Mouse (Mus musculus) gastrocnemius, postnatal 36 days (tissue): Measurements from ENCODE around the gene Nup88. TPM values are rescaled to one million over a fixed set of nuclear protein-coding genes. Genes with fewer than 3 reads are reported as not detected.
"Not testable (repeated sequence)": the region's sequence is repeated elsewhere in the genome, so short reads cannot be mapped to it uniquely, and the experiment has no call there.

Source experiments
- DNase-seq, 2 experiments: peaks; one replicate each; pipeline ENCODE4 v3.0.0; 2022
- intact Hi-C: fragments of 180-260 bp; cut with DNase I; formaldehyde crosslinking; loops from one replicate; pipeline ENCODE4 v1.15.1; 2025
- total RNA-seq, 2 experiments: library from RNA; stranded (reverse); gene quantifications; 2 replicates each; pipeline ENCODE4 v1.2.3; 2021

Gene Nup88
- total RNA-seq, 2 experiments from 2014 or later = 26.5 to 32.2 TPM

DNA sequence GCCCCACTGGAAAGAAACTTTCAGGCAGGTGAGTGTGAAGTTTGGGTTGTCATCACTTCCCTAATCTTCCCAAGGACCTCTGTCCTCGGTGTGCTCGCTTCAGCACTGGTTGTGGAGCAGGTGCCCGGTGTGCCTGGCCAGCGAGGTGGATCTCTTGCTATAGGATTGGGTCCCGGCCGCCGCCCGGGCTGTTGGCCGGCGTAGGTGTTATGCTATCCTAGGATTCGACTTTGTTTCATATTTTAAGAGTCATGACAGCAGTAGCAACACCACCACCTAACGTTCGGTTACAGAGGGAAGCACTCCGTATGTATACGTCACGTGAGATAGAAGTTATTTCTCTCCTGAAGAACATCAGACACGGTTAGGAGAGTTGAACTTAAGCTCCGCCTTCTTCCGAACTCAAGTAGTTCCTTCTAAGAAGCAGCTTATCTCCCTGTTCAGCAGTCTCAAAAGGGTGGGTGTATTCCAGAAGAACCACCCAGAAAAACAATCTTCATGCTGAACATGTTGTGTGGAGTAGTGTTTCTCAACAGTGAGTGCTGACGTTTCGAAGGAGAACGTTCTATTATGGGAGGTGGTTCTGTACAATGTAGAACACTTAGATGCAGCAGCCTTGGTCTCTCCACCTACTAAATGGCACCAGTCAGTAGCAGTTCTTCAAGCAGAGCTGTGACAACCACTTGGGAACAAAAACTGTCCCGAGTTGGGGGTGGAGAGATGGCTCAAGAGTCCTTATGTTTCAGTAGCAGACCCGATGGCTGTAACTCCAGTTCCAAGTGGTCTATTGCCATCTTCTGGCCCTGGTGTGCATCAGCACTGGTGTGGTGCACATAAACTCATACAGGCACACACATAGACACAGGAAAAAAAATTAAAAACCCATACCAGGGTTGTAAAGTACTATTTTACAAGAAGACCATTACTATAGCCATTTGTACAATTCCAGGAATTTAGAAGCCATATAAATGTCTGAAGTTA, 1.1 kb upstream of the Nup88 start:
- intact Hi-C loops = no loop called here
- DNase-seq = no peak

- no peak for DNase-seq
- intact Hi-C loops = no loop called here
These were observed 440 bp downstream of the Nup88 start for GRCm38 (mm10) chr11:70969271-70969794.

- intact Hi-C loops = no loop called here
- DNase-seq = no peak
These were observed 5.4 kb downstream of the Nup88 start for GRCm38 (mm10) chr11:70964222-70964907.

DNA sequence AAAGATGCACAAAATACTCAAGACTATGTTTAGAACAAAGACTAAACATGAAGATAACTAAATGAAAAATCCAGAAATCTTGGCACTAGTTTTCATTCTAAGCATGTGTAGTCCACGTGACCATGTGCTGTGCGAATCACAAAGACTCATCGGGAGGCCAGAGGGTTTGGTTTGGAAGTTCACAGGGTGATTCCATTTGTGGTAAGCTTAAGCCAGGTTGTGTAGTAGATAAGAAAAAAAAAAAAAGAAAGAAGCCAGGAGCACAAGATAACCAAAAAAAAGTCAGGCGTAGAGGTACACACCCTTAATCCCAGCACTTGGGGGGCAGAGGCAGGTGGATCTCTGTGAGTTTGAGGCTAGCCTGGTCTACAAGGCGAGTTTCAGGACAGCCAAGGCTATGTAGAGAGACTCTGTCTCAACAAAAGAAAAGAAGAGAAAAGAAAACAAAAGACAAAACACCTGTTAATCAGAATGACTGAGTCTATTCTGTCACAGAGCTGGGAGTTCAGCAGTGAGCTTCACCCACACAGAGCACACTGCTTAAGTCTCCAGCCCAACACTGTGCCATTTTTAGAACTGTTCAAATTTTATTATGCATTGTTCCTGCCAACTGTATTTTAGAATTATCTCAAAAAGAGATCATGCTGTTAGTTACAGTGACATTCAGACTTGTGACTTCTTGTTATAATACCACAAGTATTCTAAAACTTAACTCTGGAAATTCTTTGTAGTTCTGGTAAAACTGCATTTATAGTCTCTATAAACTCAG, 8.8 kb downstream of the Nup88 start:
- intact Hi-C loops = no loop called here
- DNase-seq = no peak

- intact Hi-C loops = no loop called here
These were observed 15.1 kb downstream of the Nup88 start for GRCm38 (mm10) chr11:70954711-70955110.

GRCm38 (mm10) chr11:70944935-70945817, 24.6 kb downstream of the Nup88 start:
- intact Hi-C loops = no loop called here
- no peak for DNase-seq

More at GRCm38 (mm10) chr11:70954711-70955110, 15.1 kb downstream of the Nup88 start:
- DNase-seq = no peak

DNA sequence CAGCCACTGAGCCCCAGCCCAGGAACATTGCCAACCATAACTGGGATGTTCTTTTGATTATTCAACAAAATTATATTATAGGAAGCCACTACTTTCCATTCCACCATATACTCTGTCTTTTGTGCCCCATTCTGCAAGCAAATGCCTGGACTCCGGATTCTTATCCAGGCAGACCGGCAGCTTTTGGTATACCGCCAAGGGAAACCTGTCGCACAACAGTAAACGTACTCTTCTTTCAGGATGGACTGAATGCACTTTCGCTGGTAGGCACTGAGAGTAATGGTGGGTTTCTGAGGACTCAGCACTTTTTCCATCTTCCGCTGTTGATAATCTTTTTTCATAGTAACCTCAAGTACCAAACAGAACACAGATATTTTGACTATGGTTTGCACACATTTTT, 26.1 kb downstream of the Nup88 start:
- intact Hi-C loops = no loop called here
- DNase-seq = no peak

DNA sequence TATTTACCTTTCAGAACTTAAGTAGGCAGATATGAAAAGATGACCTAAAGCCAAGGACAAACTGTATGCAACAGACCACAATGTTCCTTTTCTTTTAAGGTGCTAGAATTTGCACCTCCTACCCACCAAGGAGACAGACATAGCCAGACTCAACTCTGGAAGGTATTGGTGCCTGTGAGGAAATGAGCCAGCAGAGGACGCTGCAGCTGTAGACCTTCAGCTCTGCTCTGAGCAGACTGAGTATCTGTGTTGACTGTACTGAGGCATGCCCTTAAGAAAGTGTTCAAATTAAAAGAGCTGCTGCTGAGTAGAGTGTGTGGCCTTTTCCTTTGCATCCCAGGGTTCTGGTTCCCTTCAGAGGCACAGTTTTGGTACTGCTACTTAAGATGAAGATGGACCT, 27.2 kb downstream of the Nup88 start:
- intact Hi-C loops = no loop called here
- DNase-seq = no peak

GRCm38 (mm10) chr11:70935316-70935715, 34.5 kb downstream of the Nup88 start:
- intact Hi-C loops = no loop called here
- DNase-seq = no peak

DNA sequence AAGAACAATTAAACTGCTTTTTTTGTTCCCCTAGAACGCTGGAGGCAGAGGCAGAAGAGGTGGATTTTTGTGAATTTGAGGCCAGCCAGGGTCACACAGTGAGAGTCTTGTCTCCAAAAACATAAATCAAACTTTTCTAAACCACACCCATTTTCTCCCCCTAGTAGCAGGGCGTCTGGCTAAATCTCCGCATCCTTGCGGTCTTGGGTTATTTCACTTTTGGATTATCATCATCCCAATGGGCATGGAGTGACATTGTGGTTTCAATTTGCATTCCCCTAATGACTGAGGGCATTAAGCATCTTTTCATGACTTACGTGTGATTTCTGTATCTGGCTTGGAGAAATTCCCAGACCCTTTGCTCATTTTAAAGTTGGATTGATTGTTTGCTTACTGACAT, 38.3 kb downstream of the Nup88 start:
- DNase-seq = no peak
- intact Hi-C loops = no loop called here

DNA sequence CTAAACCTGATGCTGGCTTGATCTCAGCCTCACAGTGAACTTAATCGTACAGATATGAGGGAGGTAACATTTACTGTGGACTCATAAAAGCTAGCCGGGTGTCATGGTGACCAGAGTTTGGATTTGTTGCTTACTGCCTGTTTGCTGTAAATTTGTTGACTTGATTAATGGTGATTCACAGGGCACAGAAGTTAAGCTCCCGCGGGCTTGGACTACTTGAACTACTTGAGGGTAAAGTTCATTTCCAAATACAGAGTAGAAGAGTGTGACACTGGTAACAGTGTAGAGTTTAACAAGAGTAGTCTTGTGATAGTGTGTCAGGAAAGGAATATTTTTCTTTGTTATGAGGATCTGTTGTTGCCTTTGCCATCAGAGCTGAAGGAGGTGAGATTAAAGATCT, 50.2 kb downstream of the Nup88 start:
- intact Hi-C loops = no loop called here

GRCm38 (mm10) chr11:70917896-70918295, 51.9 kb downstream of the Nup88 start:
- intact Hi-C loops = no loop called here
- DNase-seq = no peak

More for the DNA sequence above, 50.2 kb downstream of the Nup88 start:
- DNase-seq = no peak

DNA sequence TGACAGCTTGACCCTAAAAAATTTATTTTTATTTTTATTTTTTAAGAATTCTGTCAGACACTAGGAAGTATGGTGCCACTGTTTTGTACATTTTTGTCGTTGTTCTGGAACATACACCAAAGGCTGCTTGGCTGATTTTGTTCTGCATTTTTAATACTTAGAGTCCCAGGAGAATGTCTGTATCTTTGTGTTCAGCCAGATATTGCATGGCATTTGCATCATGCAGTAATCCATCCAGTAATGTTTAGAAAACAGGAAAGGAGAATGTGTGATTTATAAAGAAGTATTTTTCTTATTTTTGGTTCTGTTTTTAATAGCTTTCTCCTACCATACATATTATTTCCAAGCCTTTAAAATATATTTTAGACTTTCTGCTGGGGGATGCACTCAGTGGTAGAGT, 57.9 kb downstream of the Nup88 start:
- intact Hi-C loops = no loop called here
- DNase-seq = no peak

DNA sequence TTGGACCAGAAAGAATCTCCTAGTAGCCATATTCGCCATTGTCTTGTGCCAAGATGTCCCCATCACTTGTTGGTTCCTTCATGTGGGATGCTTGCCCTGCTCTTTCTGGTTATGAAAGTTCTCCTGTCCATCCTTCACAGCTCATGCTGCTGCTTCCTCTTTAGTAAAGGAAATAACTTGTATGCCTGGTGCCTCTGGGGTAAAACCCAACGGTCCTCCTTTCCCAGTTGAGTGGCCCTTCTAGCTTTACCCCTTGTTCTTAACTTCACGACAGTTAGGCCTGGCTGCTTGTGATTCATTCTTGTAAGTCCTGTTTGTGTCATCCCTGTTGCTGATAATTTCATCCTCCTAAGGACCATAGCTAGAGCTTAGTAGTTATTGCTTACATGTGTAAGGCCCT, 58.5 kb downstream of the Nup88 start:
- intact Hi-C loops = no loop called here
- no peak for DNase-seq

GRCm38 (mm10) chr11:70906681-70907080, 63.1 kb downstream of the Nup88 start:
- intact Hi-C loops = no loop called here
- no peak for DNase-seq

DNA sequence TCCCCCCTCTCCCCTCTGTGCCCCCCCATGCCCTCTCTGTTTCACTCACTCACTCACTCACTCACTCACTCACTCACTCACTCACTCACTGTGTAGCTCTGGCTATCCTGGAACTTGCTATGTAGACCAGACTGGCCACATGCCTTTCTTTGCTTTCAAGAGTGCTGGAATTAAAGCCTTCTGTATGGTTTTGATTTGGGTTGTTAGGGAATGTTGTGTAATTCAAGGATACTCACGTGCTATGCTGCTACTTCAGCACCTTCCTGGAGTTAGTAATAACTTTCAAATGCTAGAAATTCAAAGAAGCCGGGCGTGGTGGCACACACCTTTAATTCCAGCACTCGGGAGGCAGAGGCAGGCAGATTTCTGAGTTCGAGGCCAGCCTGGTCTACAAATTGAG, 71.6 kb downstream of the Nup88 start:
- DNase-seq, intact Hi-C loops: not testable (repeated sequence)

DNA sequence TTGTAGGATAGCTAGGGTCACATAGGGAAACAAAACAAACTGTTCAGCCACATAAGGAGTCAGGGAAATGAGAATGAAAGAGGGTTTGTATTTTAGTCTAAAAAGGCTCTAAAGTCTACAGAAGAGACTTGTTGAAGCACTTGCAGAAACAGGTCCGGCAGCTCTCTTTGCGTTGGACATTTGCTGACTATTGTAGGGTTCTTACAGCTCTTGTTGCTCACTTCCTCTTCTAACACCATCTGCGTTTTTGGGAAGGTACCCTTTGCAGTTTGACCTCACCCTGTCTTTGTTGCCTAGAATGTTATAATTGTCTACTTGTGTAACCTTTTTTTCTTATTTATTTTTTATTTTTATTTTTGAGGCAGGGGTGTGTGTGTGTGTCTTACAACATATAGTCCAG, 72.1 kb downstream of the Nup88 start:
- DNase-seq = no peak
- intact Hi-C loops = no loop called here
